Mouse (Mus musculus): ENCODE data around the gene Car7. TPM values are rescaled to one million over a fixed set of nuclear protein-coding genes. Genes with fewer than 3 reads are reported as not detected.

Gene Car7
- total RNA-seq, 2 experiments from 2014 or later = 0.33 TPM; not detected in 1

Other genes starting within 250 kb of the Car7 start
- gene Cmtm2a, start 241.5 kb upstream of the Car7 start, total RNA-seq (2015) = not detected in 2 replicates
- gene Cmtm2a, start 241.5 kb upstream of the Car7 start, total RNA-seq (2017) = not detected in 2 replicates
- not detected in 2 replicates for gene Gm45711, start 224.6 kb upstream of the Car7 start, total RNA-seq (2015)
- gene Gm45711, start 224.6 kb upstream of the Car7 start, total RNA-seq (2017) = not detected in 2 replicates
- not detected in 2 replicates for gene Cmtm1, start 224.5 kb upstream of the Car7 start, total RNA-seq (2015)
- gene Cmtm1, start 224.5 kb upstream of the Car7 start, total RNA-seq (2017) = not detected in 2 replicates
- not detected in 2 replicates for gene Gm11020, start 213.1 kb upstream of the Car7 start, total RNA-seq (2015)
- gene Gm11020, start 213.1 kb upstream of the Car7 start, total RNA-seq (2017) = not detected in 2 replicates
- gene Cmtm2b, start 212.5 kb upstream of the Car7 start, total RNA-seq (2015) = not detected in 2 replicates
- gene Cmtm2b, start 212.5 kb upstream of the Car7 start, total RNA-seq (2017) = not detected in 2 replicates
- gene Cmtm3, start 195.3 kb upstream of the Car7 start, total RNA-seq (2015) = 28.2 and 39.9 TPM in 2 replicates
- 12.0 and 21.6 TPM in 2 replicates for gene Cmtm3, start 195.3 kb upstream of the Car7 start, total RNA-seq (2017)
- 0.79 and 0.85 TPM in 2 replicates for gene Cmtm4, start 138.9 kb upstream of the Car7 start, total RNA-seq (2015)
- 0.84 and 0.87 TPM in 2 replicates for gene Cmtm4, start 138.9 kb upstream of the Car7 start, total RNA-seq (2017)
- 14.7 and 25.4 TPM in 2 replicates for gene Dync1li2, start 91.6 kb upstream of the Car7 start, total RNA-seq (2015)
- gene Dync1li2, start 91.6 kb upstream of the Car7 start, total RNA-seq (2017) = 46.5 and 52.6 TPM in 2 replicates
- gene Terb1, start 24.8 kb upstream of the Car7 start, total RNA-seq (2015) = not detected in 2 replicates
- not detected in 2 replicates for gene Terb1, start 24.8 kb upstream of the Car7 start, total RNA-seq (2017)
- gene Nae1, start 52 bp upstream of the Car7 start, total RNA-seq (2015) = 60.1 and 69.1 TPM in 2 replicates
- 74.4 and 88.3 TPM in 2 replicates for gene Nae1, start 52 bp upstream of the Car7 start, total RNA-seq (2017)
- 8.8 and 9.3 TPM in 2 replicates for gene Pdp2, start 56.8 kb downstream of the Car7 start, total RNA-seq (2015)
- gene Pdp2, start 56.8 kb downstream of the Car7 start, total RNA-seq (2017) = 7.2 and 9.2 TPM in 2 replicates
- not detected in 2 replicates for gene Cdh16, start 89.7 kb downstream of the Car7 start, total RNA-seq (2015)
- not detected in 2 replicates for gene Cdh16, start 89.7 kb downstream of the Car7 start, total RNA-seq (2017)
- gene Rrad, start 96.6 kb downstream of the Car7 start, total RNA-seq (2015) = 0.76 and 1.2 TPM in 2 replicates
- gene Rrad, start 96.6 kb downstream of the Car7 start, total RNA-seq (2017) = 1.5 and 1.9 TPM in 2 replicates
- 12.0 and 15.7 TPM in 2 replicates for gene Ciao2b, start 107.3 kb downstream of the Car7 start, total RNA-seq (2015)
- gene Ciao2b, start 107.3 kb downstream of the Car7 start, total RNA-seq (2017) = 20.7 and 22.1 TPM in 2 replicates
- gene Ces2a, start 199.3 kb downstream of the Car7 start, total RNA-seq (2015) = not detected in 2 replicates
- not detected in 2 replicates for gene Ces2a, start 199.3 kb downstream of the Car7 start, total RNA-seq (2017)